Mouse (Mus musculus) ES-E14 (cell line): ENCODE measurements around the gene Slc7a11.

Experiments
- MAFK ChIP-seq: IDR thresholded peaks from 2 replicates; pipeline ENCODE4 v1.6.1; 2014; ENCODE audit warnings: mild to moderate bottlenecking, low read depth, low read length, inconsistent platforms; ENCODE audit not compliant: insufficient read depth
- ZC3H11A ChIP-seq: IDR thresholded peaks from 2 replicates; pipeline ENCODE4 v1.6.1; 2012; ENCODE audit warnings: low read depth, mild to moderate bottlenecking, inconsistent platforms, low read length, borderline replicate concordance
- ZNF384 ChIP-seq: IDR thresholded peaks from 2 replicates; pipeline ENCODE4 v1.6.1; 2012; ENCODE audit warnings: low read depth, low read length, inconsistent platforms

DNA sequence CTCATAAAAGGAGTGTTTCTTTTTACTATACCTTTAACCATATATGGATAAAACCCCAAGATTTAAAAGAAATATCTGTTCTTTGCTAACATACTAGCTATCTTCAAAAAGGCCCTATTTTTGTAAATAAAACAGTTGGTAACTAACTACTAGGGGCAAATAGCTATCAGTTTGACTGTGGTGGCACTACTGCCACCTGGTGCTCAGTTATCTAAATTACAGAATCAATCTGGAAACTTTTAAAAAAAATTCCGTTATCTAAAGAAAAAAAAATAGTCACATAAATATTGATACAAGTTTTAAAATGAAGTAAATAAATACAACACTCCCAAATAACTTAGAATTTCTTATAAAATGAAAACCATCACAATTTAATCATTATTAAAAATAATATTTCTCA is 322.4 kb downstream of the Slc7a11 start:
- peak; percentile 63 for TF ChIP-seq ZNF384
- TF ChIP-seq MAFK = no peak
- no peak for TF ChIP-seq ZC3H11A
